Mouse (Mus musculus): Measurements from ENCODE around the gene Stbd1. TPM values are rescaled to one million over a fixed set of nuclear protein-coding genes. Genes with fewer than 3 reads are reported as not detected.

Stbd1 gene
- polyA plus RNA-seq, 1 experiment: 9.7 TPM

- DNase-seq: no peak
- 58% methylated on average over 7 of the region's 7 CpGs for WGBS
- TF ChIP-seq CTCF (IDR thresholded peaks at IDR 0.05; ENCODE audit: insufficient read depth, low read length): no peak
- H3K4me1 ChIP-seq (ENCODE audit: control insufficient read depth, insufficient read depth, low read length): no peaks in the 10 kb centered on the region
- H3K4me3 ChIP-seq (replicated peaks; ENCODE audit: extremely low read depth, low read depth, low read length): no peak overlapping the region
Observed at GRCm38 (mm10) chr5:92627896-92628295, 25.1 kb downstream of the Stbd1 start.

GRCm38 (mm10) chr5:92633526-92633925 is 30.7 kb downstream of the Stbd1 start:
- Histone ChIP-seq H3K4me1 (ENCODE audit: control insufficient read depth, insufficient read depth, low read length) (no peaks in the 10 kb centered on the region), H3K4me3 (replicated peaks; ENCODE audit: extremely low read depth, low read depth, low read length) (no peak overlapping the region)
- 61% methylated on average over 4 of the region's 4 CpGs for WGBS
- no peak for TF ChIP-seq CTCF (IDR thresholded peaks at IDR 0.05; ENCODE audit: insufficient read depth, low read length)
- TF ChIP-seq POLR2A (IDR thresholded peaks at IDR 0.05; ENCODE audit: borderline replicate concordance, extremely low read depth, low read depth, low read length): no peak
- no peak for DNase-seq

- 58% methylated on average over 3 of the region's 3 CpGs for WGBS
- Histone ChIP-seq H3K4me1 (ENCODE audit: control insufficient read depth, insufficient read depth, low read length) (no peaks in the 10 kb centered on the region), H3K4me3 (replicated peaks; ENCODE audit: extremely low read depth, low read depth, low read length) (no peak overlapping the region)
- no peak for DNase-seq
- TF ChIP-seq POLR2A (IDR thresholded peaks at IDR 0.05; ENCODE audit: borderline replicate concordance, extremely low read depth, low read depth, low read length) (no peak), CTCF (IDR thresholded peaks at IDR 0.05; ENCODE audit: insufficient read depth, low read length) (no peak)
Observed at GRCm38 (mm10) chr5:92634916-92635315, 32.1 kb downstream of the Stbd1 start.

- no peaks in the 10 kb centered on the region for H3K4me1 ChIP-seq (ENCODE audit: control insufficient read depth, insufficient read depth, low read length)
- TF ChIP-seq CTCF (IDR thresholded peaks at IDR 0.05; ENCODE audit: insufficient read depth, low read length) (no peak), POLR2A (IDR thresholded peaks at IDR 0.05; ENCODE audit: borderline replicate concordance, extremely low read depth, low read depth, low read length) (no peak)
- no peak for DNase-seq
- no peak overlapping the region for H3K4me3 ChIP-seq (replicated peaks; ENCODE audit: extremely low read depth, low read depth, low read length)
- WGBS: 87% methylated on average over 5 of the region's 5 CpGs
Observed at GRCm38 (mm10) chr5:92635891-92636290, 33.0 kb downstream of the Stbd1 start.

- 85% methylated on average over 3 of the region's 3 CpGs for WGBS
- H3K4me1 ChIP-seq (ENCODE audit: control insufficient read depth, insufficient read depth, low read length): no peaks in the 10 kb centered on the region; the same call in 1 of the 2 replicates
- no peak overlapping the region for H3K4me3 ChIP-seq (replicated peaks; ENCODE audit: extremely low read depth, low read depth, low read length)
- no peak for DNase-seq
- TF ChIP-seq CTCF (IDR thresholded peaks at IDR 0.05; ENCODE audit: insufficient read depth, low read length): no peak
- TF ChIP-seq POLR2A (IDR thresholded peaks at IDR 0.05; ENCODE audit: borderline replicate concordance, extremely low read depth, low read depth, low read length): no peak
Observed at GRCm38 (mm10) chr5:92640861-92641260, 38.0 kb downstream of the Stbd1 start.

Other genes starting within 250 kb of the Stbd1 start
- 10.5 and 13.2 TPM in 2 replicates for gene Nup54, start 167.8 kb upstream of the Stbd1 start, polyA plus RNA-seq (2012; rRNA removed)
- gene Scarb2, start 96.2 kb upstream of the Stbd1 start, polyA plus RNA-seq (2012; rRNA removed): 55.1 and 59.1 TPM in 2 replicates
- 6.2 and 9.1 TPM in 2 replicates for gene Fam47e, start 48.0 kb upstream of the Stbd1 start, polyA plus RNA-seq (2012; rRNA removed)
- gene Ccdc158, start 72.2 kb downstream of the Stbd1 start, polyA plus RNA-seq (2012; rRNA removed): 0.33 and 0.37 TPM in 2 replicates
- 63.6 and 70.0 TPM in 2 replicates for gene Shroom3, start 80.4 kb downstream of the Stbd1 start, polyA plus RNA-seq (2012; rRNA removed)

Data from lung, adult 2 months (tissue).